Mouse (Mus musculus): ENCODE results near the gene Ppa2.

DNA sequence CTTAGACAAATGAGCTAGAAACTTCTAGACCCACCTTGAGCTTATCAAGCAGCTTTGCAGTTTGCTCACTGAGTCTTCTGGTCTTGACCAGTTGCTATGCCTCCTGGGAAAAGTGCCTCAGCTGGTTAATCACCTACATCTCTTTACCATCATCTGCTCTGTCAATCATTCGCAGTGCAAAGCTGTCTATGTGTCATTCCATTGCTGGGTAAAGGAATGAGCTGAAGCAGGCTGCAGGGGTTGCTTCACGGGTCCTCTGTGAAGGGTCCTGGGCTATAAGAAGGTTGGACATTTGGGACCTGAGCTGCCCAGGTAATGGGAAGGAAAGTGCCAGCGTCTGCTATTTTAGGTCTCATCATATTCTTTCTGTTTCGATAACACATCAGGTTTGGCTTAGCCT is 93.9 kb downstream of the Ppa2 start:
- TF ChIP-seq CTCF (IDR thresholded peaks at IDR 0.05; ENCODE audit: low read depth, low read length) = no peak
- TF ChIP-seq EP300 (IDR thresholded peaks at IDR 0.05; ENCODE audit: insufficient read depth, low read depth, low read length) = no peak
- TF ChIP-seq POLR2A (IDR thresholded peaks at IDR 0.05; ENCODE audit: insufficient read depth, low read length) = no peak

All from ES-Bruce4 (cell line).